Mouse (Mus musculus) megakaryocyte, embryonic 14.5 days (primary cell): Measurements from ENCODE around the gene Ncoa7. TPM values are rescaled to one million over a fixed set of nuclear protein-coding genes. Genes with fewer than 3 reads are reported as not detected.

Experiments
- H3K27me3 ChIP-seq: replicated peaks from 2 replicates; pipeline ENCODE3; 2012; ENCODE audit warnings: inconsistent platforms
- H3K36me3 ChIP-seq: replicated peaks from 2 replicates; pipeline ENCODE3; 2012; ENCODE audit warnings: low read length, inconsistent platforms, mixed read lengths
- H3K4me1 ChIP-seq: 2 replicates; pipeline ENCODE4 v1.6.1; 2012; ENCODE audit warnings: inconsistent platforms
- H3K4me3 ChIP-seq: replicated peaks from 2 replicates; pipeline ENCODE3; 2012; ENCODE audit warnings: moderate library complexity, mild to moderate bottlenecking, inconsistent platforms
- H3K9me3 ChIP-seq: 2 replicates; pipeline ENCODE4 v1.6.1; 2012; ENCODE audit warnings: inconsistent platforms
- FLI1 ChIP-seq: IDR thresholded peaks from 2 replicates; pipeline ENCODE4 v1.6.1; 2012; ENCODE audit warnings: low read length, inconsistent platforms, mixed read lengths
- GATA1 ChIP-seq: IDR thresholded peaks from 3 replicates; pipeline ENCODE4 v1.6.1; 2012; ENCODE audit warnings: mixed read lengths, low read length, inconsistent platforms, borderline replicate concordance
- polyA plus RNA-seq: library from polyadenylated mRNA; stranded (reverse); fragments of >175 nt; gene quantifications from 2 replicates; pipeline ENCODE4 v1.2.3, GENCODE M21; 2012; ENCODE audit warnings: low replicate concordance; ENCODE audit not compliant: insufficient read depth

Ncoa7 gene
- polyA plus RNA-seq, 1 experiment: 2.1 TPM

GRCm38 (mm10) chr10:30825049-30825448 lies 21.9 kb upstream of the Ncoa7 start:
- H3K9me3 ChIP-seq: peaks cover 4% of the 10 kb centered on the region; the same call in 1 of the 2 replicates
- H3K4me3 ChIP-seq: no peak overlapping the region
- H3K27me3 ChIP-seq: peaks cover 3% of the 10 kb centered on the region
- TF ChIP-seq GATA1 (no peak), FLI1 (no peak)
- no peaks in the 10 kb centered on the region for H3K36me3 ChIP-seq
- no peaks in the 10 kb centered on the region for H3K4me1 ChIP-seq

DNA sequence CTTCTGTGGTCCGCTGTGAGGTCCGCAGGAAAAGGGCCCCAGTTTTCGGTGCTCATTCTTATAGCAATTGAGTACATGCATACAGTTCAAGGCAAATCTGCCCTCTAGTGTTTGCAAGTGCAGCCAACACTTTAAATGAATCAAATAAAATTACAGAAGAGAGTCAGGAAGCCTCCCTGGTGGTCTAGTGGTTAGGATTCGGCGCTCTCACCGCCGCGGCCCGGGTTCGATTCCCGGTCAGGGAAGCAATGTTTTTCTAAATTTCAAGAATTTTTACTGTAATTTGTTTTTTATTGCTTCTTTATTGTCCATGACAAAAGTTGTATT lies 7.8 kb upstream of the Ncoa7 start:
- Histone ChIP-seq H3K4me1 (peaks cover 16% of the 10 kb centered on the region), H3K9me3 (peaks cover 6% of the 10 kb centered on the region), H3K4me3 (peak overlapping the region; percentile 90), H3K27me3 (no peaks in the 10 kb centered on the region), H3K36me3 (no peaks in the 10 kb centered on the region)
- no peak for TF ChIP-seq FLI1
- no peak for TF ChIP-seq GATA1

DNA sequence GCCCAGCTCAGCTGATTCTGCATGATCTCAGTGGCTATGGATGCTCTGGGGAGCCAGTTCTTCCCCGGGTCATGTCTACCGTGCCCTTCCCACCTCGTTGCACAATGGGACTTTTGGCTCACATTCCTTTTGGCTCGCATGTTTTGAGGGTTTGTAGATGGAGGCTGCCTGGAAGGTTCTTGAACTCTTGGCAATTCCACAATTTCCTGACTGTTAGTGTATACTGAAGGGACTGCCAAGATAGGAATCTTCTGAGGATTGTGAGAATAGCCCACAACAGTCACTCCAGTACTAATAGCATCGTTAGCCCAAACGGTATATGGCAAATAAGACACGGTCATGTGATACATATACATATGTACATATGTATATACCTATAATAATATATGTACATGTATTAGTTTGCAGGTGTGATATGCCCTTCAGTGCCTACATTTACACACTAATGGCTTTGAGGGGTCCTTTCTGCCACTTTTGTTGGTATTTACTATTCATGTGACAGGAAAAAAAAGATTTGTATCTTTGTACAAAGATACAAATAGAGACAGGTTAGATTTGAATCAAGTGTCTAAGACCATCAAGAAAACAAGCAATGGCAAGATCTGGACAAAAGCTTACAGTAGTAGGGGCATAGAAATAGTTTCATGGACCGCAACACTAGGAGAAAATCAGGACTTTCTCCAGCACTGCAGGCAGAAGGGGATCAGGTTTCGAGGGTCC lies 7.3 kb upstream of the Ncoa7 start:
- TF ChIP-seq FLI1 (no peak), GATA1 (no peak)
- H3K36me3 ChIP-seq: no peaks in the 10 kb centered on the region
- peaks cover 6% of the 10 kb centered on the region for H3K9me3 ChIP-seq
- peak overlapping the region; percentile 90 for H3K4me3 ChIP-seq
- peaks cover 16% of the 10 kb centered on the region for H3K4me1 ChIP-seq
- no peaks in the 10 kb centered on the region for H3K27me3 ChIP-seq

DNA sequence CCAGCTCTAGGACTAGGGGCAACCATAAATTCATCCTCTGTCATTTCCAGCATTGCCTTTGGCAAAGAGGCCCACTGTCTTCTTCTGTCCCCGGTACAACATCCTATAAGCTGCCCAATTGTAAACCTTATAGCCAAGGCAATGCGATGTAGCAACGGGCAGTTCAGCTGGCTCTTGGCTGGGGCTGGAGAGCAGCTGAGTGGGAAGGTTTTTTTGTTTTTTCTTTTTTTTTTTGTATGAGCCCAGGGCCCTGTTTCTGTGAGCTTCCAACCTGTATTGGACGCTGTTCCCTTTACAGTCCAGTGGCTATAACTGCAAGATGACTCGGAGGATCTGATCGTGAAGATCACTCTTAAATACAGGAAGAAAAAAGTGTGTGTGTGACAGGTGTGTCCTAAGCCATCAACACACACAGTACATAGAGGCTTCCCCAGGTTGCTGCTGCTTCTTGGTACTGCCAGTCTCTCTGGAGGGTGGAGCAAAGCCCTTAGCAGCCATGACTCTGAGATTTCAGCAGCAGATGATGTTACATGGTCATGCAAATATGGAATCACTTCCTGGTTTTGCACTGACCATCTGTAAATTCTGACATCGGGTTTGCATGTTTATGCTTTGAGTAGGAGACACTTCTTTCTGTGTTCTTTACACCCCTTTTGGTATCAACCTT lies 594 bp upstream of the Ncoa7 start:
- H3K27me3 ChIP-seq: no peaks in the 10 kb centered on the region
- no peaks in the 10 kb centered on the region for H3K9me3 ChIP-seq
- no peaks in the 10 kb centered on the region for H3K36me3 ChIP-seq
- peaks cover 27% of the 10 kb centered on the region for H3K4me1 ChIP-seq
- H3K4me3 ChIP-seq: peak overlapping the region; percentile 96
- no peak for TF ChIP-seq GATA1
- no peak for TF ChIP-seq FLI1

DNA sequence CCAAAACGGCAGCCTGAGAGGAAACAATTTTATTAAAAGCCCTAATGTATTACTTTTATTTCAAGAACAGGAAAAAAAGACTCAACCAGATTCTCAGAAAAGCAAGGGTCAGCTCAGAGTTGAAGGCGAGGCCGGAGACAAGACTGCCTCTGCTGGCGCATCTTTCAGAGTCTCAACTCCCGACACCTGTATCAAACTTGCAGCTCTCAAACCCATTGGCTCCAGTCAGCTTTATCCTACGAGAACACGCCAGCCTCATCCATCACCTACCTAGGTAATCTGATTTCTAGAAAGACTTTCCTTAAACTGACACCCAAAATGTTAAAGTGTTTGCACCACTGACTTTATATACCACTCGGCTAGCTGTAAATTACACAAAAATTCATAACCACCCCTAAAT lies 1.1 kb downstream of the Ncoa7 start:
- Histone ChIP-seq H3K4me1 (peaks cover 21% of the 10 kb centered on the region), H3K36me3 (peaks cover under 1% of the 10 kb centered on the region), H3K9me3 (0 out of 2 replicates have a peak, but pooled peaks cover under 1% of the 10 kb centered on the region), H3K27me3 (no peaks in the 10 kb centered on the region), H3K4me3 (peak overlapping the region; percentile 96)
- no peak for TF ChIP-seq GATA1
- no peak for TF ChIP-seq FLI1

- H3K9me3 ChIP-seq: peaks cover 17% of the 10 kb centered on the region
- TF ChIP-seq FLI1 (no peak), GATA1 (no peak)
- no peaks in the 10 kb centered on the region for H3K27me3 ChIP-seq
- peaks cover 25% of the 10 kb centered on the region for H3K4me1 ChIP-seq
- peaks cover 22% of the 10 kb centered on the region for H3K36me3 ChIP-seq
- H3K4me3 ChIP-seq: no peak overlapping the region
These were observed 3.2 kb downstream of the Ncoa7 start for GRCm38 (mm10) chr10:30799713-30800450.

GRCm38 (mm10) chr10:30796469-30797261 lies 6.5 kb downstream of the Ncoa7 start:
- no peaks in the 10 kb centered on the region for H3K27me3 ChIP-seq
- peaks cover 23% of the 10 kb centered on the region for H3K9me3 ChIP-seq
- TF ChIP-seq GATA1 (no peak), FLI1 (no peak)
- peaks cover 30% of the 10 kb centered on the region for H3K36me3 ChIP-seq
- no peak overlapping the region for H3K4me3 ChIP-seq
- peaks cover 7% of the 10 kb centered on the region for H3K4me1 ChIP-seq

- Histone ChIP-seq H3K27me3 (no peaks in the 10 kb centered on the region), H3K9me3 (peaks cover 16% of the 10 kb centered on the region), H3K4me1 (peaks cover 25% of the 10 kb centered on the region), H3K36me3 (peaks cover 19% of the 10 kb centered on the region), H3K4me3 (no peak overlapping the region)
- TF ChIP-seq GATA1: no peak
- no peak for TF ChIP-seq FLI1
These were observed 12.1 kb downstream of the Ncoa7 start for GRCm38 (mm10) chr10:30791016-30791415.

DNA sequence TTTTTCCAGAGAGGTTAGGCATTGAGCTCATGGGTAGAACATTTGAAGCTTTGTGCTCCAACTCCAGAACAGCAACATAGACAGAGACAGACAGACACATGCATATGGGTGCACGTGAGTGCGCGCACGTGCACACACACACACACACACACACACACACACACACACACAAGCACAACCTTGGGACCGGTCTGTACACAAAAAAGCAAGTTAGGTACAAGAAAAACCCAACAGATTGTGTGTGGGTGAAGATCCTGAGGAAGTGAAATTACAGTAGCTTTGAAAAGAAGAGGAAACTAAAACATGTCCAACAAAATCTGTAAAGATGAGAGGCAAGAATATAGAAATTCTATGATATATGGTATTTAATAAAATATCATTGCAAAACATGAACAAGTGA lies 13.6 kb downstream of the Ncoa7 start:
- peaks cover 32% of the 10 kb centered on the region for H3K4me1 ChIP-seq

More for the DNA sequence above, 13.6 kb downstream of the Ncoa7 start:
- no peaks in the 10 kb centered on the region for H3K27me3 ChIP-seq
- peaks cover 5% of the 10 kb centered on the region for H3K9me3 ChIP-seq
- peaks cover 9% of the 10 kb centered on the region for H3K36me3 ChIP-seq
- H3K4me3 ChIP-seq: no peak overlapping the region
- TF ChIP-seq GATA1: no peak
- no peak for TF ChIP-seq FLI1
